Mouse (Mus musculus) intestine, embryonic 14.5 days (tissue): Measurements from ENCODE around the gene Cnnm1. TPM values are rescaled to one million over a fixed set of nuclear protein-coding genes. Genes with fewer than 3 reads are reported as not detected.
A peak's percentile ranks its signal among the peaks of the same experiment; 100 is the strongest.

Experiments used
- ATAC-seq: fragments of 200-750 bp; cut with Nextera tagmentation; replicated peaks from 2 replicates; pipeline ENCODE4 v1.8.0; 2017; ENCODE audit warnings: low read depth, moderate number of reproducible peaks, moderate TSS enrichment, moderate library complexity; ENCODE audit not compliant: low FRiP score, low TSS enrichment
- DNase-seq: peaks from one replicate; pipeline ENCODE4 v3.0.0-alpha.2; 2018; ENCODE audit warnings: low spot score
- H3K27ac ChIP-seq: fragments of 300-500 bp; sonication (generic); 2 replicates; pipeline ENCODE4 v1.5.1; 2014; ENCODE audit warnings: low read depth, mild to moderate bottlenecking, control low read depth
- H3K27me3 ChIP-seq: fragments of 300-500 bp; sonication (generic); replicated peaks from 2 replicates; pipeline ENCODE4 v1.6.1; 2014; ENCODE audit warnings: low read length, control low read depth; ENCODE audit not compliant: control insufficient read depth, insufficient read depth
- H3K36me3 ChIP-seq: fragments of 300-500 bp; sonication (generic); 2 replicates; pipeline ENCODE4 v1.6.1; 2014; ENCODE audit warnings: low read length, control low read depth; ENCODE audit not compliant: control insufficient read depth, insufficient read depth
- H3K4me1 ChIP-seq: fragments of 300-500 bp; sonication (generic); replicated peaks from 2 replicates; pipeline ENCODE4 v1.6.1; 2014; ENCODE audit warnings: low read length, control low read depth, mixed read lengths; ENCODE audit not compliant: control insufficient read depth, insufficient read depth
- H3K4me2 ChIP-seq: fragments of 300-500 bp; sonication (generic); 2 replicates; pipeline ENCODE4 v1.6.1; 2014; ENCODE audit warnings: low read length
- H3K4me3 ChIP-seq: fragments of 300-500 bp; sonication (generic); 2 replicates; pipeline ENCODE4 v1.5.1; 2014; ENCODE audit warnings: low read depth, low read length, control low read depth, mixed read lengths
- H3K9ac ChIP-seq: fragments of 300-500 bp; sonication (generic); 2 replicates; pipeline ENCODE4 v1.6.1; 2014; ENCODE audit warnings: mild to moderate bottlenecking, low read length
- H3K9me3 ChIP-seq: fragments of 300-500 bp; sonication (generic); 2 replicates; pipeline ENCODE4 v1.6.1; 2016; ENCODE audit warnings: low read length, control low read depth; ENCODE audit not compliant: control insufficient read depth
- WGBS: fragments of 180-500 bp; shearing (Covaris S2); extraction: QIAGEN DNeasy Blood & Tissue Kit; methylation state at CpG from one replicate; pipeline ENCODE4 v1.1.7; 2014; 5-methylcytosine and 5-hydroxymethylcytosine counted together
- polyA plus RNA-seq: library from polyadenylated mRNA; unstranded; fragments of >200 nt; fragmentation: Nextera tagmentation; extraction: Ambion mirVana; gene quantifications from 2 replicates; pipeline ENCODE4 v1.2.1, GENCODE M21; 2014

Gene Cnnm1
- polyA plus RNA-seq, 1 experiment from 2014 or later: 0.45 TPM

DNA sequence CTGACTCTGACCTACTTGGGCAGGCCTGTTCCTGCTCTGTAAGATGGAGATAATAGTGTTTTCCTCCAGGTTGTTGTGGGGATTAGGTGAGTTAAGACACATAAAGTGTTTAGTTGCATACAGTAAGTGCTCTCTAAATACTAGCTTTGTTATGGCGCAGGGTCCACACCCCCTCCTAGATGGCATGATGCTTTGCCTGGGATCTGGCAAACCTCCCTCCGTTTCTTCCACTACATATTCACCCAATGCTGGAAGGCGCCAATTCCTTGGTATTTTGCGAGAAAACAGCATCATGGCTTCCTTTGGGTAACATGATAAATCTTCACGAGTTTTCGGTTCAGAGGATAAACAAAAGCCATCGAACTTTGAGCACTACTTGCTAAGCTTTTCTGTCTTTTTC, 85.3 kb downstream of the Cnnm1 start:
- no peak overlapping the region for H3K9ac ChIP-seq
- H3K36me3 ChIP-seq: no peaks in the 10 kb centered on the region
- H3K27me3 ChIP-seq: no peaks in the 10 kb centered on the region
- DNase-seq (no peak), ATAC-seq (no peak)
- H3K4me2 ChIP-seq: peak overlapping the region; percentile 94; the same call in 1 of the 2 replicates
- H3K9me3 ChIP-seq: no peaks in the 10 kb centered on the region
- H3K4me1 ChIP-seq: peaks cover 15% of the 10 kb centered on the region
- 82% methylated on average over 7 of the region's 7 CpGs for WGBS
- no peak overlapping the region for H3K4me3 ChIP-seq
- H3K27ac ChIP-seq: no peak overlapping the region

DNA sequence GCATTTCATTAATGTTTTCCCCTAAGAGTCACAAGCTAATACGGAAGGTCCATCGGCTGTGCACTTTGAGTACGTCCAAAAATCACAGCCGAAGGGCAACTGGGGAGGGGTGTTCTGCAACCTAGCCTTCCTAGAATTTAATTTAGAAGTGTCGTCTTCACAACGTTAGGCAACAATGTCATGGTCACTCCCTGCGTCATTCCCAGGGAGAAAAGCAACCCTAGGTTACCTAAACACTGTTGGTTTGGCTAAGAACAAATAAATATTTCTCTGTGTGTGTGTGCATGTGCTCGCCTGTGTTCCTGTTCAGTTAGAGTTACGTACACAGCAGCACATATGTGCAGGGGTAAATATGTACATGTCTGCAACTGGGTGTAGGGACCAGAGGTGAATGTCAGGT, 85.8 kb downstream of the Cnnm1 start:
- no peak overlapping the region for H3K4me3 ChIP-seq
- DNase-seq (no peak), ATAC-seq (no peak)
- H3K9ac ChIP-seq: no peak overlapping the region
- H3K27me3 ChIP-seq: no peaks in the 10 kb centered on the region
- 91% methylated on average over 9 of the region's 9 CpGs for WGBS
- H3K36me3 ChIP-seq: no peaks in the 10 kb centered on the region
- H3K4me2 ChIP-seq: no peak overlapping the region
- no peaks in the 10 kb centered on the region for H3K9me3 ChIP-seq
- H3K4me1 ChIP-seq: peaks cover 17% of the 10 kb centered on the region
- no peak overlapping the region for H3K27ac ChIP-seq

DNA sequence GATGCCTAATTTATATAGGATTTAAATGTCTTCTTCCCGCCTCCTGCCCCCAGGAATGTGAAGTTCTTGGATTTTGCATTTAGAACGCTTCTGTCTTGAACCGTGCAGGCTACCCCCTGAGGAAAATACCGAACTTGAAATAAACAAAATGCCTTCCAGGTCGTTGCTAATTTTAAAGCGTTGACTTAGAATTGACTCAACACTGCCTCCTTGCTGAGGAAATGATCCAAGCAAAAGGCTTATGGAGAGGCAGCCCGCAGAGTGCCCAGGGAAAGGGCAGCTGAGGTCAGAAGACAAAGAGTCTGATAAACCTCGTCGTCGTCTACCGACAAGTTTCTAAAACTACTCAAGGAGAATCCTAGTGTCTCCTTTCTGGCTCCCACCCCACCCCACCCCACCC, 86.9 kb downstream of the Cnnm1 start:
- H3K27ac ChIP-seq: no peak overlapping the region
- no peaks in the 10 kb centered on the region for H3K27me3 ChIP-seq
- ATAC-seq (no peak), DNase-seq (no peak)
- no peak overlapping the region for H3K9ac ChIP-seq
- no peaks in the 10 kb centered on the region for H3K9me3 ChIP-seq
- no peak overlapping the region for H3K4me3 ChIP-seq
- H3K4me2 ChIP-seq: no peak overlapping the region
- H3K36me3 ChIP-seq: no peaks in the 10 kb centered on the region
- WGBS: 19% methylated on average over 11 of the region's 11 CpGs
- H3K4me1 ChIP-seq: peaks cover 22% of the 10 kb centered on the region

DNA sequence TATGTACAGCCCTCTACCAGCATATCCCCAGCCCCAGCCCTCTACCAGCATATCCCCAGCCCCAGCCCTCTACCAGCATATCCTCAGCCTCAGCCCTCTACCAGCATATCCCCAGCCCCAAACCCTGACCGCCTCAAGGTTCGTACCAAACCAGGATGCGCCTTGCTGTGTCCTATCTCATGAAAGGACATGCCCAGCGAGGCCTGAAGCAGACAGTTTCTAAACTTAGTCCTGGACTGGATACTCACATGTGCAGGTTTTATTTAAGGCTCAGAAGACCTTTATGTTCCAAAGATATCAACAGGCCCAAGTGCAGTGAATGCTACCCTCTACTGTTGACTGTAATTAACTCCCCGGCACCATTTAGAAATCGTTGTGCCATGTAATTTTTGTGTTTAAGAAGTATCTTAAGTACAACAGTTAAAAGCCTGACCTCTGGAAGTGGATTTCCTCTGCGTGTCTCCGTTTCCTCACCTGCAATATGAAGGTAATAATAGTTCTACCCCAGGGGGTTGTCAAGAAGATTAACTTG, 87.9 kb downstream of the Cnnm1 start:
- H3K4me2 ChIP-seq: no peak overlapping the region
- no peak for DNase-seq
- no peaks in the 10 kb centered on the region for H3K9me3 ChIP-seq
- no peaks in the 10 kb centered on the region for H3K36me3 ChIP-seq
- no peak overlapping the region for H3K9ac ChIP-seq
- no peak overlapping the region for H3K4me3 ChIP-seq
- ATAC-seq: no peak
- H3K27ac ChIP-seq: no peak overlapping the region
- no peaks in the 10 kb centered on the region for H3K27me3 ChIP-seq
- peaks cover 22% of the 10 kb centered on the region for H3K4me1 ChIP-seq
- 90% methylated on average over 8 of the region's 8 CpGs for WGBS

DNA sequence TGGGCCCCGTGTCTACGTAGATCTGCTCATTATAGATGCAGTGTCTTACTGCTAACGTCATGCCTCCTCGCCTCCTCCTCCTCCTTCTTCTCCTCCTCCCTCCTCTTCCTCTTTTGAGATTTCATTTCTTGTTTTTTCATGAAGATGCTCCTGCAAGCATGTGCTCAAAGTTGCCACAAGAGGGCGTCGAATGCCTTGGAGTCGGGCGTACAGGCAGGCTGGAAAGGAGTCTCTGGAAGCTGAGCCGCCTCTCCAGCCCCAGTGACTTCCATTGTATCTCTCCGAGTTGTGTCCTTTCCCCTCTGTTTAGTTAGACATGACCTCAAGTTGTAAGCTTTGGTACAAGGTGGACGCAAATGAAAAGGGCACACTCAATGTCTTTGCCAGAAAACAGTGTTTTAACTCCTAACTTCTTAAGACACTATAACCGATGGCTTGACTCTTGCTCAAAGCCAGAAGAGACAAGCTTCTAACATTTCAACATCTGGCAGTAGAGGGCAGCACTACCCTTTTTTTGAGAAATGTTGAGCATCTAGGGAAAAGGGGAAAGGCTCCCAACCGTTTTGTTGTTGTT, 90.0 kb downstream of the Cnnm1 start:
- H3K4me3 ChIP-seq: peak overlapping the region; percentile 19
- H3K9ac ChIP-seq: no peak overlapping the region
- ATAC-seq (peak; percentile 63), DNase-seq (peak; percentile 86)
- no peaks in the 10 kb centered on the region for H3K36me3 ChIP-seq
- H3K9me3 ChIP-seq: no peaks in the 10 kb centered on the region
- H3K4me1 ChIP-seq: peaks cover 9% of the 10 kb centered on the region
- H3K27ac ChIP-seq: no peak overlapping the region
- peak overlapping the region; percentile 52 for H3K4me2 ChIP-seq
- H3K27me3 ChIP-seq: no peaks in the 10 kb centered on the region
- 2% methylated on average over 13 of the region's 13 CpGs for WGBS

DNA sequence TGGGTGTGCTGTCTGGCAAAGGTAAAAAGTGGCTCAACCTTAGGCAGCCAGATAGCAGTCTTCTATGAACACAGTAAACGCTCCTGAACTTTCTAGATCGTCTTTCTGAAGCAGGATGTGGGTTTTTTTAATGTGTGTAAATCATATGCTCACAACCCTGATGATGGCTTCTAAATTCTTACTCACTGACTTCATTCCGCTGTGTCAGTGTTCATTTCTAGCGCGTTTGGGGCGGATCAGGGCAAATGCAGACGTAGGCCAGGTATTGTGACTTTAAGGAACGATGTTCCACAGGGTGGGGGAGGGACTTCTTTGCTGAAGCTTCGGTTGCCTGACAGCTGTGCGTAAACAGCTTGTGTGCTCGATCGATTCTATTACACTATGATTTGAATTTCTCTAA, 90.7 kb downstream of the Cnnm1 start:
- WGBS: 15% methylated on average over 12 of the region's 12 CpGs
- Histone ChIP-seq H3K4me2 (peak overlapping the region; percentile 52; the same call in 1 of the 2 replicates), H3K27me3 (no peaks in the 10 kb centered on the region), H3K9ac (no peak overlapping the region), H3K27ac (peak overlapping the region; percentile 14; the same call in 1 of the 2 replicates), H3K36me3 (no peaks in the 10 kb centered on the region), H3K4me3 (no peak overlapping the region), H3K4me1 (peaks cover 7% of the 10 kb centered on the region; the same call in 1 of the 2 replicates), H3K9me3 (no peaks in the 10 kb centered on the region)
- DNase-seq (no peak), ATAC-seq (0 out of 2 replicates have a peak, but pooled peaks have one; percentile 30)

DNA sequence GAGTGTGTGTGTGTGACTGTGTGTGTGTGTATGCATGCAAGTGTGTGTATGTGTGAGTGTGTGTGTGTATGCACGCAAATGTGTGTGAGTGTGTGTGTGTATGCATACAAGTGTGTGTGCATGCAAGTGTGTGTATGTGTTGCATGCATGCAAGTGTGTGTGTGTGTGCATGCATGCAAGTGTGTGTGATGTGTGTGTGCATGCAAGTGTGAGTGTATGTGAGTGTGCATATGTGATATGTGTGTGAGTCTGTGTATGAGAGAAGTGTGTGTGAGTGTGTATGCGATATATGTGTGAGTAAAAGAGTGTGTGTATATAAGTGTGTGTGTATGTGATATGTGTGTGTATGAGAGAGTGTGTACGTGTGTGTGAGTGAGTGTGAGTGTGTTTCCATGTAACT, 95.1 kb downstream of the Cnnm1 start:
- DNase-seq (no peak), ATAC-seq (no peak)
- H3K4me1 ChIP-seq: peaks cover 7% of the 10 kb centered on the region; the same call in 1 of the 2 replicates
- H3K9me3 ChIP-seq: no peaks in the 10 kb centered on the region
- 91% methylated on average over 3 of the region's 3 CpGs for WGBS
- no peak overlapping the region for H3K27ac ChIP-seq
- no peak overlapping the region for H3K9ac ChIP-seq
- no peaks in the 10 kb centered on the region for H3K27me3 ChIP-seq
- H3K4me3 ChIP-seq: no peak overlapping the region
- no peak overlapping the region for H3K4me2 ChIP-seq
- no peaks in the 10 kb centered on the region for H3K36me3 ChIP-seq

DNA sequence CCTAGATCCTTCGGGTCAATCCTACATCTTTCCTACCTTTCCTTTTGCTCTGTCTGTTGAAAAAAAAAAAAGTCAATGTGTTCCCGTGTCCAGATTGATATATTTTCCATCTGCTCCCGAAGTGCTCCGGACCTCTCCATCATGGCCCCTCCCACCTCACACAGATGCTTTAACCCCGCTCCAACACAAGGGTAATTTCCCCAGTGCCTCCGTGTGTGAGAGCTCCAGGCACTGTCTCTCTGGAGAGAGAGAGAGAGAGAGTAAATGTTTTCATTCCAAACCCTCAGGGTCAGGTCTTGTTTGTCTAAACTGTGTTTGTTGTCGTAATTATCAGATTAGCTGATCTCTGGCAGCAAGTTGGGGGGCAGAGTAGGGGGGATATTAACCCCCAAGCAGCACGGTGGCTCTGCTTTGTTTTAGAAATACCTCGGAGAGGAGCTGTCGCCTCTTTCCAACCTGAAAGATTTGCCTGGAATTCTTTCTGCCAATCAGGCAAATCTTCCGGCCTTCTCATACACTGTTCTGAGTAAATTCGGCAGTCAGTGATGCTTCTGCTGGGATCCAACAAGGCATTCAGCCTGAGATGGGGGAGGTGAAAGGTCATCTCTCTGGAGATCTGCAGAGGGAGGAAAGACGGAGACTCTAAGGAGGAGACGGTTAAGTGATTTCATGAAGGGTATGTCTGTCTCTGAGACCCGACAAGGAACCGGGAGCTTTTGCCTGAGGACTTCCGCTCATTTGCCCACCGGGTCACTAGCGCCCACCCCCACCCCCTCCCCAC, 106.3 kb downstream of the Cnnm1 start:
- no peaks in the 10 kb centered on the region for H3K36me3 ChIP-seq
- no peak overlapping the region for H3K4me3 ChIP-seq
- no peaks in the 10 kb centered on the region for H3K9me3 ChIP-seq
- ATAC-seq: no peak; the same call in 1 of the 2 replicates
- WGBS: 6% methylated on average over 19 of the region's 19 CpGs
- no peak overlapping the region for H3K9ac ChIP-seq
- DNase-seq: no peak
- H3K27ac ChIP-seq: peak overlapping the region; percentile 63
- H3K4me2 ChIP-seq: peak overlapping the region; percentile 27
- H3K27me3 ChIP-seq: no peaks in the 10 kb centered on the region
- H3K4me1 ChIP-seq: peaks cover 12% of the 10 kb centered on the region
